Mouse (Mus musculus) heart, postnatal 10 days (tissue): ENCODE results near the gene Endog. TPM values are rescaled to one million over a fixed set of nuclear protein-coding genes. Genes with fewer than 3 reads are reported as not detected.
"Not testable (repeated sequence)": the region's sequence is repeated elsewhere in the genome, so short reads cannot be mapped to it uniquely, and the experiment has no call there.

ENCODE experiments used
- DNase-seq, 2 experiments: peaks; one replicate each; pipeline ENCODE4 v3.0.0; 2021
- intact Hi-C: fragments of 180-260 bp; cut with DNase I; formaldehyde crosslinking; loops from one replicate; pipeline ENCODE4 v1.15.1; 2025
- total RNA-seq, 2 experiments: library from RNA; stranded (reverse); gene quantifications; 2 replicates each; pipeline ENCODE4 v1.2.3; 2021

Endog gene
- total RNA-seq, 2 experiments from 2014 or later, result 59.1 to 60.2 TPM

- intact Hi-C loops, result loop anchor here (5.0 kb wide), 1 partner anchor 87 kb away; the partner anchor contains the start of gene Pkn3
- DNase-seq, result no peak
These were observed 6.9 kb upstream of the Endog start for GRCm38 (mm10) chr2:30164340-30164932.

GRCm38 (mm10) chr2:30166677-30167076 is 4.6 kb upstream of the Endog start:
- no peak for DNase-seq

GRCm38 (mm10) chr2:30171997-30172382 is 697 bp downstream of the Endog start:
- intact Hi-C loops, result no loop called here
- no peak for DNase-seq

More at GRCm38 (mm10) chr2:30166677-30167076, 4.6 kb upstream of the Endog start:
- intact Hi-C loops, result no loop called here

DNA sequence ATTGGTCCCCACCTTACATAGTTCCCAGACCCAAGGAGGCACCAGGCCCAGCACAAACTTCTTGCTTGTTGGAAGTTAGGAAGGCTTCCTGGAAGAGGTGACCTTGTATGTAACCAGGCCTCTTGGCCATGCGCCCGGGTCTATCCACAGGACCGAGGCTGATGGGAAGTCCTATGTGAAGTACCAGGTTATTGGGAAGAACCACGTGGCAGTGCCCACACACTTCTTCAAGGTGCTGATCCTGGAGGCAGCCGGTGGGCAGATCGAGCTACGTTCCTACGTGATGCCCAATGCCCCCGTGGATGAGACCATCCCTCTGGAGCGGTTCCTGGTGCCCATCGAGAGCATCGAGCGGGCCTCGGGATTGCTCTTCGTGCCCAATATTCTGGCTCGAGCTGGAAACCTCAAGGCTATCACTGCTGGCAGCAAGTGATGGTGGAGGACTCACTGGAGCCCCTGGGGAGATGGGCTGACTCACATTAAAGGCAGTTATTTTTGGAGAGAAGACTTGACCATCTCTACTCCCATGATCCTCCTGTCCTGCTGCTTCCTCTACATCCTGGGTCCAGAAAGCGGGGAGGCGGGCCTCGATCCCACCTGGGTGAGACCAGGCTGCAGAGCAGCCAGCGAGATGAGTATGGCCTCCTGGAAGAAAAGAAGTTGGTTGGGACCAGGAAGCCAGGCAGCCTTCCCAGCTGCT is 2.4 kb downstream of the Endog start:
- intact Hi-C loops, result no loop called here
- DNase-seq, result no peak

DNA sequence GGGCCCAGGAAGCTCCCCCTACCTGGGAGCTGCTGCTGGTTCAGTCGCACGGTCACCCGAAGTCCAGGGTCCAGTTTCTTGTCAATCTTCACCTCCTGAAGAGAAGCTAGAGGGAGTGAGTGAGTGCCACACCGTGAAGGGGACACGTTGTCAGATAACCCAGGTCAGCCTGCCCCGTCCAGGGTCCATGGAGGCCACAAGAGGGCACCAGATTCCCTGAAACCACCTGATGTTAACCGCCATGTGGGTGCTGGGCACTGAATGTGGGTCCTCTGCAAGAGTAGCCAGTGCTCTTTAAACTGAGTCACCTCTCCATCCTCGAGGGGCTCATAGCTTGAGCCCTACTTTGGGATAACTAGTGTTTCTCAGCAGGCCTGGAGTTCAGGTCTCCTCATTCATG is 4.6 kb downstream of the Endog start:
- intact Hi-C loops, result loop anchor here (5.0 kb wide), 1 partner anchor 96 kb away; no protein-coding TSS in a partner anchor
- DNase-seq, result no peak

DNA sequence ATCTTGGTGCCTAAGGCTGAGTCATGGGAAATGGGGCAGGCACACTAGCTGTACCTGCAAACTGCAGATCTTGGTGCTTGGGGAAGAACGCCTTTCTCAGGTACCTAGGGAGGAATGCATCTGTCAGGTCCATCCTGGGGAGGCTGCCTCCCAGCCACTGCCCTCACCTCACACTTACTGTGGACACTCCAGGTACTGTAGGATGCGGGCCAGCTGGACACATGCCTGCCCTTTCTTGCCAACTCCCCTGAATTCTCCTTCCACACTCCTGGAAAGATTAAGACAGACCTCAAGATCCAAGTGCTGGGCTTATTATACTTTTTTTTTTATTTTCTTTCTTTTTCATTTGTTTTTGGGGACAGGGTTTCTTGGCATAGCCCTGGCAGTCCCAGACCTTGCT is 5.3 kb downstream of the Endog start:
- intact Hi-C loops, result loop anchor here (5.0 kb wide), 1 partner anchor 96 kb away; no protein-coding TSS in a partner anchor
- DNase-seq, result no peak

- intact Hi-C loops, result loop anchor here (2.0 to 5.0 kb wide), 2 partner anchors 61 to 94 kb away; no protein-coding TSS in a partner anchor
- DNase-seq, result peak; percentile 96 to 98
These were observed 6.7 kb downstream of the Endog start, which contains the start of gene Spout1 for GRCm38 (mm10) chr2:30177700-30178675. Spout1 (minus strand) TSS chr2:30178459.

DNA sequence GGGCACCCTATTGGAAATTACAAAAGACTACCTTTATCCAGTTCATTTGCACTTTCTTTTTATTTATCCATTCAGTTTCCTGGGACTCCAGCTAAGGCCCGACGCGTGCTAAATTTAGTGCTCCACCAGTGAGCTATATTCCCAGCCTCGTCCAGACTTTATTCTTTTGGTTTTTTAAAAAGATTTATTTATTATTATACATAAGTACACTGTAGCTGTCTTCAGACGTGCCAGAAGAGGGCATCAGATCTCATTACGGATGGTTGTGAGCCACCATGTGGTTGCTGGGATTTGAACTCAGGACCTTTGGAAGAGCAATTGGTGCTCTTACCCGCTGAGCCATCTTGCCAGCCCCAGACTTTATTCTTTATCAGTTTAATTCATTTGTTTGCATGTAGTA is 7.4 kb downstream of the Endog start:
- not testable (repeated sequence) for DNase-seq
- intact Hi-C loops, result loop anchor here (2.0 to 5.0 kb wide), 2 partner anchors 60 to 94 kb away; no protein-coding TSS in a partner anchor

- intact Hi-C loops, result no loop called here
These were observed 11.1 kb downstream of the Endog start for GRCm38 (mm10) chr2:30182424-30182823.

DNA sequence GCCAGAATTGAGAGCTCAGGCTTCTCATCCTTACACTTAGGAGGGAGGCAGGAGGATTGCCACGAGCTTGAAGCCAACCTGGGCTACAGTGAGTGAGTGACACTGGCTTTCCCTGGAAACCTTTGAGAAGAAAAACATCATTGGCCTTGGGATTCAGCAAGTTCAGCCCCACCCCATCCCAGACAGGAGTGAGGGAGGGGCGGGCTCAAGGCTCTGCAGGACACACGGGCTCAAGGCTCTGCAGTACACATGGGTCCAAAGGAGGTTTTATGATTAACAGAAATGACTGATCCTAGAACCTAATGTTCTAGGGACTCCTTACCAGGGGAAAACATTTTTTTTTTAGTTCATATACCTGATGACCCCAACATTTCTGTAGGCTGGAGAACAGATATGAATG is 12.4 kb downstream of the Endog start:
- intact Hi-C loops, result no loop called here
- no peak for DNase-seq

More at GRCm38 (mm10) chr2:30182424-30182823, 11.1 kb downstream of the Endog start:
- DNase-seq, result no peak

DNA sequence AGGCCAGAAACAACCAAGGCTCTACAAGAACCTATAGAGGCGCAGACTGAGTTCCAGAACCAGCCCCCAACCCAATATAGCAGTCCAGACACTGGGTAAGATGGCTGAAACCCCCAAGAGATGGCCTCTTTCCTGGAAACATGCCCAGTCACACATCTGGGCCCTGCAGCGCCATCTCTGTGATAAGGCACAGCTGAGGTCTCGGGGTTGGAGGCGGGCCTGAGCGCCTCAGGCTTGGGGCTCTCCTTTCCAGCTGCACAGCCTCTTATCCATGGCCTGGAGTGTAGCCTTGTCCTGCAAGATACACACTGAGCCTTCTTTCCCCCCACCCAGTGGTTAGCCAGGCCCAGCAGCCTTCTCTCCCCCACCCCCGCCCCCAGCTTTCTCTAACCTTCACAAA is 14.0 kb downstream of the Endog start:
- DNase-seq, result no peak
- intact Hi-C loops, result no loop called here

GRCm38 (mm10) chr2:30185681-30186080 is 14.4 kb downstream of the Endog start:
- DNase-seq, result no peak
- intact Hi-C loops, result no loop called here

- intact Hi-C loops, result no loop called here
- DNase-seq, result no peak
These were observed 20.7 kb downstream of the Endog start for GRCm38 (mm10) chr2:30191790-30192580.

GRCm38 (mm10) chr2:30194656-30195055 is 23.4 kb downstream of the Endog start:
- DNase-seq, result no peak
- intact Hi-C loops, result no loop called here

DNA sequence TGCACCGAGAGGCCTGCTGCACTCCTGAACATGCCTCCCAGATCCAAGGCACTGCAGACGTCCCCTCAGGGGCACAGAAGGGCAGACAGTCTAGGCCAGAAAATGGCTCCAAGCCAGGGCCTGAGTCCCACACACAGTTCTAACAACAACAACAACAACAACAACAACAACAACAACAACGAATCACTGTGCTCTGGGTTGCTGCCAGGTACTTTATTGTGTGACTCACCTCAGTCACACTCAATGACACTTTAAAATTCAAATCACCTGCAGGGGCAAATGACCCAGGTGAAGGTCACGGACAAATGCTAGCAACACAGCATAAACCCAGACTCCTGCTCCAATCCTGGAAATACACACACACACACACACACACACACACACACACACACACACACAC is 26.7 kb downstream of the Endog start:
- intact Hi-C loops, result no loop called here
- DNase-seq, result no peak

DNA sequence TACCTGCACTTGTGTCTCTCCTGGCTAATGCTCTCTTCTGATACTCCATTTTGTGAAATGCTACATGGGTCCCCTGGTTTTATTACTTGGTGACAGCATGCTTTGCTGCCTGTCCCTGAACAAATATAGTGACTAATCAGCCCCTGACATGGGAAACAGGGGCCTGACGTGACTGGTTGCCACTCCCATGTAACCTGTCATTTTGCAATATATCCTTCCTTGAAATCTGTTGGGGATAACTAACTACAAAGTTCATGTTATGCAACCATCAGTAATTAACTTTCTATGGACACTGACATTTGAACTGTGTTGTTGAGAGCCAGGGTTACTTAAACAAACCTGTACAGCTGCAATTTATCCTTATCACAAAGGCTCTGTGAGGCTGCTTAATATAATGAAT is 28.7 kb downstream of the Endog start:
- intact Hi-C loops, result no loop called here
- DNase-seq, result no peak

DNA sequence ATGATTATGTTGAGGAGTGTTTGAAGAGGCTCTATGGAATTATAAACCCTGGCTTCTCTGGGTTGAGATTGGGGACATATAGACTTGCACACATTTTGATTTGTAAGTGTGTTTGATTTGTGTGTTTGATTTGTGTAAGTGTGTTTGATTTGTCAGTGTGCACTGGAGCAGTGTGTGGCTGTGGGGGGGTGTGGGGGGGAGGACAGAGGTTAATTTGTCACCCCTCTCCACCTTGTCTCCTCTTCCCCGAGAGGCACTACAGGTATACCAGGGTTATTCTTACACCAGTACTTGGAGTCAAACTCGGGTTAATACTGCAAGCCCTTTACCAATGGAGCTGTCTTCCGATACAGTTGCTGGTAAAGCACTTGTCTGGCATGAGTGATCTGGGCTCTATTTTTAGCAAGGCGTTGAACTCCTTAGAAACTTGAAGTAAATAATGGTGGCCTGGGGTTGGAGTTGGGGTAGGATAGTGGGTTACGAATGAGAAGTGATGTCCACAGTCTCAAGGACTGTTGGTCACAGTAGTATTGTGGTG is 29.2 kb downstream of the Endog start:
- intact Hi-C loops, result no loop called here
- no peak for DNase-seq

- intact Hi-C loops, result no loop called here
- DNase-seq, result peak in 1 of 2 experiments; percentile 44
These were observed 32.1 kb downstream of the Endog start for GRCm38 (mm10) chr2:30203439-30203838.

- intact Hi-C loops, result loop anchor here (1.0 kb wide), 1 partner anchor 32 kb away; the partner anchor contains the start of gene Lrrc8a
- no peak for DNase-seq
These were observed 33.9 kb downstream of the Endog start for GRCm38 (mm10) chr2:30205255-30205628.
